Mouse (Mus musculus) liver, embryonic 14.5 days (tissue): ENCODE results near the gene Gm5244. TPM values are rescaled to one million over a fixed set of nuclear protein-coding genes. Genes with fewer than 3 reads are reported as not detected.
A peak's percentile ranks its signal among the peaks of the same experiment; 100 is the strongest.

Experiments used
- ATAC-seq: fragments of 200-750 bp; cut with Nextera tagmentation; 2 replicates; pipeline ENCODE4 v1.8.0; 2017; ENCODE audit warnings: moderate number of reproducible peaks, mild to moderate bottlenecking, moderate library complexity; ENCODE audit not compliant: insufficient read depth
- DNase-seq, 3 experiments: peaks; one replicate each; pipeline ENCODE4 v3.0.0-alpha.2; 2012 to 2013; ENCODE audit warnings: low read depth in 3 of 3, low spot score in 3 of 3
- H3K27ac ChIP-seq: fragments of 300-500 bp; sonication (generic); 2 replicates; pipeline ENCODE4 v1.5.1; 2014; ENCODE audit warnings: moderate library complexity, mild to moderate bottlenecking, control low read depth, inconsistent platforms
- H3K27me3 ChIP-seq: fragments of 300-500 bp; sonication (generic); 2 replicates; pipeline ENCODE4 v1.6.1; 2014; ENCODE audit warnings: mild to moderate bottlenecking, low read length, moderate library complexity; ENCODE audit not compliant: control insufficient read depth, insufficient read depth
- H3K36me3 ChIP-seq: fragments of 300-500 bp; sonication (generic); replicated peaks from 2 replicates; pipeline ENCODE4 v1.6.1; 2014; ENCODE audit warnings: low read depth; ENCODE audit not compliant: control insufficient read depth, insufficient read depth
- H3K4me1 ChIP-seq, 2 experiments: fragments of 200-500 bp in 1 of 2; fragments of 300-500 bp in 1 of 2; sonication (generic) in 1 of 2; replicated peaks; 2 replicates each; pipeline ENCODE4 v1.6.1; 2012 to 2014; ENCODE audit warnings: antibody characterized with exemption in 1 of 2, inconsistent platforms in 1 of 2, low read length in 1 of 2; ENCODE audit not compliant: control insufficient read depth in 2 of 2, insufficient read depth in 2 of 2
- H3K4me2 ChIP-seq: fragments of 300-500 bp; sonication (generic); 2 replicates; pipeline ENCODE4 v1.6.1; 2014; ENCODE audit warnings: low read depth, mild to moderate bottlenecking, control low read depth, moderate library complexity
- H3K4me3 ChIP-seq, 2 experiments: fragments of 200-500 bp in 1 of 2; fragments of 300-500 bp in 1 of 2; sonication (generic) in 1 of 2; 2 replicates each; pipeline ENCODE4 v1.5.1; 2012 to 2014; ENCODE audit warnings: low read depth in 2 of 2, low read length in 2 of 2, mild to moderate bottlenecking in 2 of 2, control low read depth in 1 of 2, inconsistent platforms in 1 of 2, moderate library complexity in 1 of 2; ENCODE audit not compliant: insufficient read depth in 1 of 2
- H3K9ac ChIP-seq: fragments of 300-500 bp; sonication (generic); replicated peaks from 2 replicates; pipeline ENCODE4 v1.6.1; 2014; ENCODE audit warnings: mild to moderate bottlenecking, control low read depth, moderate library complexity
- H3K9me3 ChIP-seq: fragments of 300-500 bp; sonication (generic); 2 replicates; pipeline ENCODE4 v1.6.1; 2016; ENCODE audit warnings: low read length, mixed read lengths; ENCODE audit not compliant: control insufficient read depth
- CTCF ChIP-seq: IDR thresholded peaks from 2 replicates; pipeline ENCODE4 v1.5.1; 2016; ENCODE audit warnings: antibody characterized with exemption, low read depth, control low read depth
- EP300 ChIP-seq: IDR thresholded peaks from 2 replicates; pipeline ENCODE4 v1.6.1; 2016; ENCODE audit warnings: antibody characterized with exemption, low read depth
- WGBS: fragments of 180-500 bp; shearing (Covaris S2); extraction: QIAGEN DNeasy Blood & Tissue Kit; methylation state at CpG from one replicate; pipeline ENCODE4 v1.1.7; 2014; ENCODE audit not compliant: insufficient replicate concordance; 5-methylcytosine and 5-hydroxymethylcytosine counted together
- polyA plus RNA-seq, 2 experiments: library from polyadenylated mRNA; depleted of rRNA in 1 of 2; stranded (reverse) in 1 of 2; unstranded in 1 of 2; fragments of >200 nt; fragmentation: Nextera tagmentation in 1 of 2; extraction: Ambion mirVana in 1 of 2; gene quantifications; 2 replicates each; pipeline versions ENCODE4 v1.2.1 to v1.2.3; 2012 to 2014

The Gm5244 gene
- polyA plus RNA-seq, 2 experiments = not detected

DNA sequence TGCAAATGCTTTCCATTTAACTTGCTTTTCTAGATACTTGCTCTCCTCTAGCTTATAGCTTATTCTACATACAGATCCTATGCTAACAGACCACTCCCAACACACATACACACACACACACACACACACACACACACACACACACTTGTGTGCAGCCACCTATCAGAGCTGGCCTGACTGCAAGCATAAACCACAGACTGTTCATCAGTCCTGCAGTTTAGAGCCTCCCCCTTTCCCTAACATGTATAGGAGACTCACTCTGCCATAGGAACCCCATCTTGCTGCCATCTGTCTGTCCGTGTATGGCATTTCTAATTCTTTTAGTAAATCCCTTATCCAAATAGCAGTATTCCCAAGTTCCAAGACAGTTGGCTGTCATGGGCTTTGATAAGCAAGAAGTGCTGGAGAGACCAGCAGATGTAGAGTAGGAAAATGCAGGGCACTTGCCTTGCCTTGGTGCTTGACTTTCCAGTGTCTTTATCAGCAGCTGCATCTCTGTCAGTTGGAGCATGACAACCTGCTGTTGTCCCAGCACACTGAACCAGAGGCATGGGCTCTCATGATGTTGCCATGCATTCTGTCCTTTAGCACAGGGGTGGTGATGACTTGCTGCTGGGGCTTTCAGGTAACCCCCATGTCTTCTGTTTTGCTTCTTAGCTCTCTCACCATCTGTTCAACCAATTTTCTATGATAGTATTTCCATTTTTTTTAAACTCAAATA is 33.7 kb upstream of the Gm5244 start:
- no peaks in the 10 kb centered on the region for H3K9me3 ChIP-seq
- 0 out of 4 replicates have a peak, but pooled peaks cover 0 to 2% of the 10 kb centered on the region in 2 experiments for H3K4me1 ChIP-seq
- no peak overlapping the region for H3K4me2 ChIP-seq
- H3K27ac ChIP-seq = no peak overlapping the region
- peak; percentile 41; the same call in 1 of the 2 replicates for ATAC-seq
- DNase-seq = no peak
- H3K27me3 ChIP-seq = no peaks in the 10 kb centered on the region
- no peak for TF ChIP-seq EP300
- no peak for TF ChIP-seq CTCF
- 42% methylated on average over 1 of the region's 1 CpGs for WGBS
- no peak overlapping the region for H3K4me3 ChIP-seq
- H3K9ac ChIP-seq = no peak overlapping the region
- no peaks in the 10 kb centered on the region for H3K36me3 ChIP-seq

DNA sequence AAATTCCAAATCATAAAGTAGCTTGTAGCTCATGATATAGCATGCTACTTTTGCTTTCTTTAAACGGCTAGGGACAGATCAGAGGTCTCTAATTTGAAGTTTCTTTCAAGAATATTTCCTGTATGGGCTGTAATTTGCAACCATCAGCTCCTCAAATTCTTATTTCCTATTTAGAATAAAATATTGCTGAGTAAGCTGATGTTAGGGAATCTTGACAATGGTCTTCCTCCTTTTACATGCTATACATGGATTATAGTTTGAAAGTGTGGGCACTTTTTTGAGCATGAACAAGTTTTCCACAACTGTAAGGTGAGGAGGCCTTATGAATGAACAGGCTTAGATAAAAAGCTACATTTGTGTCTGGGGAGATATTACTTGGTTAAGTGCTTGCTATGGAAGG is 32.6 kb upstream of the Gm5244 start:
- no peak for TF ChIP-seq CTCF
- no peak for TF ChIP-seq EP300

DNA sequence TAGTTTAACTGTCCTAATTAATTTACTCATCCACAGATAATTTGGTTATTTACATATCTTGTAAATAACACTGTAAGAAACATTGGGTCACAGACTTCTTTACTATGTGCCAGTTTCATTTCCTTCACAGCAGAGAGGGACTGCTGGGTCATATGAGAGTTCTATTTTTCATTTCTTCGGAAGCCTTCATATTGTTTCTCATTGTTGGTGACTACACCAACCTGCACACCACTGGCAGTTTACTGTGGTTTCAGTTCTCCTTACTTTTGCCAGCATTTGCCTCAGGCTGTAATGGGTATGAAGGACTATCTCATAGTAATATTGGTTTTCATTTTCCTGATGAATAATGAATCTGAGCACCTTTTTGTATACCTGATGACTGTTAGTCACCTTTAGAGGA is 28.0 kb upstream of the Gm5244 start:
- Histone ChIP-seq H3K36me3 (no peaks in the 10 kb centered on the region), H3K27ac (no peak overlapping the region), H3K9ac (no peak overlapping the region), H3K4me3 (no peak overlapping the region), H3K4me1 (no peaks in the 10 kb centered on the region), H3K9me3 (no peaks in the 10 kb centered on the region), H3K4me2 (no peak overlapping the region), H3K27me3 (no peaks in the 10 kb centered on the region)
- DNase-seq = no peak
- TF ChIP-seq CTCF = no peak
- no peak for TF ChIP-seq EP300
- no peak for ATAC-seq
- WGBS = 60% methylated on average over 1 of the region's 1 CpGs

More for the DNA sequence above, 32.6 kb upstream of the Gm5244 start:
- Histone ChIP-seq H3K4me2 (no peak overlapping the region), H3K9ac (no peak overlapping the region), H3K27me3 (no peaks in the 10 kb centered on the region), H3K4me1 (0 out of 4 replicates have a peak, but pooled peaks cover 0 to 2% of the 10 kb centered on the region in 2 experiments), H3K4me3 (no peak overlapping the region), H3K36me3 (no peaks in the 10 kb centered on the region), H3K27ac (no peak overlapping the region), H3K9me3 (no peaks in the 10 kb centered on the region)
- ATAC-seq (no peak), DNase-seq (no peak)
- WGBS = 64% methylated on average over 1 of the region's 1 CpGs

DNA sequence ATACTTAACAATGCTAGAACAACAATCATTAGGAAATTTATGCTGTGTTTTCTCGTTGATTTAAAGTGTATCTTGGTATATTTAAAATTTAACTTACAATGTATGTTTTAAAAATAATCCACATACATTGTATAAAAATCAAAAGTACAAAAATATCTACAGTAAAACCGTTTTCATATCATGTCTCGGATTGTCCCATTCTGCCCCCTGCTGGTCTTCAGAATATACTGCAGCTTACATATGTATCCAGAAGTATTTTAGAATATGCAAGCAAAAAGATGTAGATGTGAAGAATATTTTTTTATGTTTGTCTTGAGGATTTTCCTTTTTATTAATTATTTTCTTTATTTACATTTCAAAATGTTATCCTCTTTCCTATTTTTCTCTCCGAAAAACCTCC is 26.1 kb upstream of the Gm5244 start:
- no peaks in the 10 kb centered on the region for H3K9me3 ChIP-seq
- no peaks in the 10 kb centered on the region for H3K36me3 ChIP-seq
- DNase-seq (peak in 1 of 3 experiments; percentile 22), ATAC-seq (no peak)
- no peak overlapping the region for H3K9ac ChIP-seq
- H3K4me2 ChIP-seq = no peak overlapping the region
- no peak overlapping the region for H3K4me3 ChIP-seq
- peak; percentile 68 for TF ChIP-seq CTCF
- TF ChIP-seq EP300 = no peak
- no peaks in the 10 kb centered on the region for H3K4me1 ChIP-seq
- H3K27ac ChIP-seq = no peak overlapping the region
- no peaks in the 10 kb centered on the region for H3K27me3 ChIP-seq
- 17% methylated on average over 4 of the region's 4 CpGs for WGBS

DNA sequence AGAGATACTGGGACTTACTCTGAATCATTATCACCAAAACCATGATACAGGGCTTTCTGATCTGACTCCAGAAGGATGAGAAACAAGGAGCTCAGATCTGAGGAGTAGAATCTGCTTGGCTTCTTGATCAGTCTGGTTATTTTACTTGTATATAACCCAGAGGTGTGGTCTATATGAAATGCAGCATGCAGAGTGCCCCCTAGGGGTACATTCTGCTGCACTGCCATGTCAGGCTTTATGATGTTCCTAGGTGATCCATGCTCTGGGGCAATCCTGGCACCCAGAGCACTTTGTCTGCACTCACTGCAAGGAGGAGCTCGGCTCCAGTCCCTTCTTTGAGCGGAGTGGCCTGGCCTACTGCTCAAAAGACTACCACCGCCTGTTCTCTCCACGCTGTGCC is 21.9 kb upstream of the Gm5244 start:
- DNase-seq (no peak), ATAC-seq (no peak)
- no peak overlapping the region for H3K27ac ChIP-seq
- H3K4me3 ChIP-seq = no peak overlapping the region
- H3K36me3 ChIP-seq = no peaks in the 10 kb centered on the region
- H3K9ac ChIP-seq = no peak overlapping the region
- TF ChIP-seq EP300 (no peak), CTCF (peak; percentile 46)
- H3K4me1 ChIP-seq = no peaks in the 10 kb centered on the region
- no peaks in the 10 kb centered on the region for H3K9me3 ChIP-seq
- no peak overlapping the region for H3K4me2 ChIP-seq
- 50% methylated on average over 4 of the region's 4 CpGs for WGBS
- H3K27me3 ChIP-seq = no peaks in the 10 kb centered on the region
